Mouse (Mus musculus): Measurements from ENCODE around the gene Id2. TPM values are rescaled to one million over a fixed set of nuclear protein-coding genes. Genes with fewer than 3 reads are reported as not detected.

The Id2 gene
- polyA plus RNA-seq (2015; fragmentation: Nextera tagmentation; extraction: Ambion mirVana) = 475 and 479 TPM in 2 replicates

DNA sequence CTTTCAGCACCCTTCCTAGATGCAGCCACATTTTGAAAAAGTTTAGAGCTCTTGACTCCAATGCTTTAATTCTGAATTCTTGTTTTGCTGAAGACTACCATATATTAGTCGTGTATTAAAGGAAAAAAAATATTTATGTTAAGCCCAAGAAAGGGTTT is at the start of gene Id2:
Gene Id2, minus strand, starts transcription at position 89 of the 158 bp plus-strand sequence.

Other genes with a start within 250 kb of the Id2 start
- 16.0 and 16.5 TPM in 2 replicates for gene Kidins220, start 122.2 kb downstream of the Id2 start, polyA plus RNA-seq (2015; fragmentation: Nextera tagmentation; extraction: Ambion mirVana)